Mouse (Mus musculus) small intestine, adult 2 months (tissue): Measurements from ENCODE around the gene Zfy2. TPM values are rescaled to one million over a fixed set of nuclear protein-coding genes. Genes with fewer than 3 reads are reported as not detected.

Experiments used
- H3K27ac ChIP-seq: fragments of 200-500 bp; 2 replicates; pipeline ENCODE4 v1.5.1; 2012; ENCODE audit warnings: low read depth, low read length, control low read depth, inconsistent platforms; ENCODE audit not compliant: insufficient read depth
- H3K27me3 ChIP-seq: fragments of 200-500 bp; 2 replicates; pipeline ENCODE4 v1.6.1; 2012; ENCODE audit warnings: mild to moderate bottlenecking, moderate library complexity, low read length, inconsistent platforms; ENCODE audit not compliant: control insufficient read depth, insufficient read depth
- H3K36me3 ChIP-seq: fragments of 200-500 bp; 2 replicates; pipeline ENCODE4 v1.6.1; 2012; ENCODE audit warnings: mild to moderate bottlenecking, low read length, control low read depth, inconsistent platforms; ENCODE audit not compliant: control insufficient read depth, insufficient read depth
- H3K4me1 ChIP-seq: fragments of 200-500 bp; 2 replicates; pipeline ENCODE4 v1.6.1; 2012; ENCODE audit warnings: low read length, inconsistent platforms, mixed read lengths; ENCODE audit not compliant: control insufficient read depth, insufficient read depth, insufficient read length
- H3K4me3 ChIP-seq: fragments of 200-500 bp; 2 replicates; pipeline ENCODE4 v1.5.1; 2012; ENCODE audit warnings: low read depth, mild to moderate bottlenecking, control low read depth, inconsistent platforms, low read length, moderate library complexity
- CTCF ChIP-seq: fragments of 200-500 bp; IDR thresholded peaks from 2 replicates; pipeline ENCODE4 v1.5.1; 2012; ENCODE audit warnings: low read depth, mild to moderate bottlenecking, control low read depth, inconsistent platforms, low read length, moderate library complexity, mixed read lengths; ENCODE audit not compliant: insufficient replicate concordance, insufficient read length; ENCODE audit errors: extremely low read depth
- POLR2A ChIP-seq: fragments of 200-500 bp; IDR thresholded peaks from 2 replicates; pipeline ENCODE4 v1.6.1; 2012; ENCODE audit warnings: low read depth, mild to moderate bottlenecking, control low read depth, inconsistent platforms, low read length, moderate library complexity
- WGBS: fragments of 180-500 bp; shearing (Covaris S2); methylation state at CpG from one replicate; pipeline ENCODE4 v1.1.7; 2018; 5-methylcytosine and 5-hydroxymethylcytosine counted together
- polyA plus RNA-seq: library from polyadenylated mRNA; depleted of rRNA; stranded (reverse); fragments of >200 nt; gene quantifications from 2 replicates; pipeline ENCODE4 v1.2.3, GENCODE M21; 2012; rRNA removed

The Zfy2 gene
- not detected in 2 replicates for polyA plus RNA-seq

- Histone ChIP-seq H3K27ac (no peak within 1 kb of the TSS), H3K4me3 (no peak within 1 kb of the TSS), H3K4me1 (no peaks in the 10 kb centered on the region), H3K36me3 (no peaks in the 10 kb centered on the region), H3K27me3 (no peaks in the 10 kb centered on the region)
- TF ChIP-seq POLR2A (no peak), CTCF (no peak)
- whole genome bisulfite sequencing = 78% methylated on average over 2 of the region's 2 CpGs
Observed at GRCm38 (mm10) chrY:2170309-2170708, at the start of gene Zfy2. Gene Zfy2, minus strand, starts transcription at chrY:2170409.
